Mouse (Mus musculus): ENCODE data around the gene Hoxa13.

The Hoxa13 gene

GRCm38 (mm10) chr6:52208868-52209684, 51.6 kb downstream of the Hoxa13 start:
- peak; percentile 33 for DNase-seq (ENCODE audit: low read depth)

GRCm38 (mm10) chr6:52208072-52208867, 52.4 kb downstream of the Hoxa13 start, which contains the start of gene Hoxa6:
TSS of gene Hoxa6 (minus strand) at chr6:52208722.
- peak; percentile 19 for DNase-seq (ENCODE audit: low read depth)
